Mouse (Mus musculus) intestine, embryonic 15.5 days (tissue): ENCODE results near the gene Pelp1. TPM values are rescaled to one million over a fixed set of nuclear protein-coding genes. Genes with fewer than 3 reads are reported as not detected.

Source experiments
- ATAC-seq: fragments of 200-750 bp; cut with Nextera tagmentation; 2 replicates; pipeline ENCODE4 v1.8.0; 2017; ENCODE audit warnings: moderate TSS enrichment, moderate library complexity
- H3K27ac ChIP-seq: fragments of 300-500 bp; sonication (generic); 2 replicates; pipeline ENCODE4 v1.5.1; 2015; ENCODE audit warnings: mild to moderate bottlenecking, inconsistent platforms
- H3K27me3 ChIP-seq: fragments of 300-500 bp; sonication (generic); replicated peaks from 2 replicates; pipeline ENCODE4 v1.6.1; 2015; ENCODE audit warnings: inconsistent platforms
- H3K36me3 ChIP-seq: fragments of 300-500 bp; sonication (generic); 2 replicates; pipeline ENCODE4 v1.6.1; 2015; ENCODE audit warnings: inconsistent platforms
- H3K4me1 ChIP-seq: fragments of 300-500 bp; sonication (generic); replicated peaks from 2 replicates; pipeline ENCODE4 v1.6.1; 2015; ENCODE audit warnings: inconsistent platforms
- H3K4me2 ChIP-seq: fragments of 300-500 bp; sonication (generic); replicated peaks from 2 replicates; pipeline ENCODE4 v1.6.1; 2015; ENCODE audit warnings: mild to moderate bottlenecking, inconsistent platforms
- H3K4me3 ChIP-seq: fragments of 300-500 bp; sonication (generic); replicated peaks from 2 replicates; pipeline ENCODE4 v1.5.1; 2015; ENCODE audit warnings: inconsistent platforms
- H3K9ac ChIP-seq: fragments of 300-500 bp; sonication (generic); 2 replicates; pipeline ENCODE4 v1.6.1; 2015; ENCODE audit warnings: inconsistent platforms
- H3K9me3 ChIP-seq: fragments of 300-500 bp; sonication (generic); 2 replicates; pipeline ENCODE4 v1.6.1; 2016; ENCODE audit warnings: inconsistent platforms
- WGBS: fragments of 180-500 bp; shearing (Covaris S2); methylation state at CpG from one replicate; pipeline ENCODE4 v1.1.7; 2015; 5-methylcytosine and 5-hydroxymethylcytosine counted together
- polyA plus RNA-seq: library from polyadenylated mRNA; unstranded; fragments of >200 nt; fragmentation: Nextera tagmentation; extraction: Ambion mirVana; gene quantifications from 2 replicates; pipeline ENCODE4 v1.2.1, GENCODE M21; 2015

Gene Pelp1
- polyA plus RNA-seq = 31.9 and 32.6 TPM in 2 replicates

GRCm38 (mm10) chr11:70409594-70410296, at the start of gene Pelp1:
TSS of gene Pelp1 (minus strand) at chr11:70410031.
- H3K9me3 ChIP-seq = no peaks in the 10 kb centered on the region
- H3K4me1 ChIP-seq = peaks cover 14% of the 10 kb centered on the region
- peak within 1 kb of the TSS; percentile 87 for H3K27ac ChIP-seq
- peaks cover 6% of the 10 kb centered on the region; the same call in 1 of the 2 replicates for H3K36me3 ChIP-seq
- peak within 1 kb of the TSS; percentile 98 for H3K4me3 ChIP-seq
- no peaks in the 10 kb centered on the region for H3K27me3 ChIP-seq
- H3K4me2 ChIP-seq = peak within 1 kb of the TSS; percentile 79
- H3K9ac ChIP-seq = peak within 1 kb of the TSS; percentile 100
- under 1% methylated on average over 59 of the region's 59 CpGs for WGBS
- ATAC-seq = peak; percentile 96

- H3K27ac ChIP-seq = no peak within 1 kb of the TSS
- WGBS = 13% methylated on average over 31 of the region's 32 CpGs
- peak within 1 kb of the TSS; percentile 52 for H3K4me3 ChIP-seq
- H3K4me1 ChIP-seq = peaks cover 14% of the 10 kb centered on the region
- no peaks in the 10 kb centered on the region for H3K36me3 ChIP-seq
- ATAC-seq = peak; percentile 15; the same call in 1 of the 2 replicates
- H3K4me2 ChIP-seq = peak within 1 kb of the TSS; percentile 95
- no peaks in the 10 kb centered on the region for H3K9me3 ChIP-seq
- peak within 1 kb of the TSS; percentile 56 for H3K9ac ChIP-seq
- peaks cover 8% of the 10 kb centered on the region; the same call in 1 of the 2 replicates for H3K27me3 ChIP-seq
These were observed 49.1 kb upstream of the Pelp1 start, which contains the start of gene Zmynd15 for GRCm38 (mm10) chr11:70458688-70459600. TSS of gene Zmynd15 (plus strand) at chr11:70459433.

DNA sequence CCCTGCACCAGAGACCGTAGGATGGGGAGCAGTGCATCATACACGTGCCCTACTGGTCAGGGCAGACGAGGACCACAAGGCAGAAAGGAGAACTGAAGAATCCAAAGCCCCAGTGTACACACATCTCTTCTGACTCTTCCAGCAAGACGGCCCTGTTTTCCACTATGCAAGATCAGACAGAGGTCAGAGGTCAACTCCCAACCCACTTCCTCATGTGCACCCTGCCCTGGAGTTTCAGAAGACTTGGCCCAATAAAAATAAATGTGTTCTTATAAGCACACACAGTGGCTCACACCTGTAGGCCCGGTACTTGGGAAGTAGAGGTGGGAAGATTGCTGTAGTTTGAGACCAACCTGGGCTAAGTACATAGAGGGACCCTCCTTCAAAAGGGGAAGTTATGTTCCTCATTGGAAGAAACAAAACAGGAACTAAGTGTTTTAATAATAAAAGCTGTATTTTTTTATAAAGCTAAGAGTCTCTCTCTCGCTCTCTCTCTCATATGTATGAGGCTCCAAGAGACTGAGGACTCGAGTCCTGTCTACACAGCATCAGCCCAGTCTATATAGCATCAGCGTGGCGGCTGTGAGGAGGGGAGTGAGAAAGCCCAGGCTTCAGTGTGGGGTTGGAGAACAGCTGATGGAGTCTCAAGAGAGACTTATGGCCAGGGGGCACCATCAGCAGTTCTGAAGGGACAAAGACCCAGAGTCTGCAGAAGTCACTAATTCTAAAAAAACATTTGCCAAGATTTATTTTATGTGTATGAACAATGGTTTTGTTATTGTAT, 43.6 kb upstream of the Pelp1 start:
- Histone ChIP-seq H3K27ac (no peak overlapping the region), H3K4me3 (no peak overlapping the region), H3K9ac (no peak overlapping the region), H3K27me3 (no peaks in the 10 kb centered on the region), H3K4me2 (peak overlapping the region; percentile 79), H3K9me3 (no peaks in the 10 kb centered on the region), H3K36me3 (no peaks in the 10 kb centered on the region), H3K4me1 (peaks cover 10% of the 10 kb centered on the region)
- ATAC-seq = no peak
- WGBS = 83% methylated on average over 9 of the region's 9 CpGs

DNA sequence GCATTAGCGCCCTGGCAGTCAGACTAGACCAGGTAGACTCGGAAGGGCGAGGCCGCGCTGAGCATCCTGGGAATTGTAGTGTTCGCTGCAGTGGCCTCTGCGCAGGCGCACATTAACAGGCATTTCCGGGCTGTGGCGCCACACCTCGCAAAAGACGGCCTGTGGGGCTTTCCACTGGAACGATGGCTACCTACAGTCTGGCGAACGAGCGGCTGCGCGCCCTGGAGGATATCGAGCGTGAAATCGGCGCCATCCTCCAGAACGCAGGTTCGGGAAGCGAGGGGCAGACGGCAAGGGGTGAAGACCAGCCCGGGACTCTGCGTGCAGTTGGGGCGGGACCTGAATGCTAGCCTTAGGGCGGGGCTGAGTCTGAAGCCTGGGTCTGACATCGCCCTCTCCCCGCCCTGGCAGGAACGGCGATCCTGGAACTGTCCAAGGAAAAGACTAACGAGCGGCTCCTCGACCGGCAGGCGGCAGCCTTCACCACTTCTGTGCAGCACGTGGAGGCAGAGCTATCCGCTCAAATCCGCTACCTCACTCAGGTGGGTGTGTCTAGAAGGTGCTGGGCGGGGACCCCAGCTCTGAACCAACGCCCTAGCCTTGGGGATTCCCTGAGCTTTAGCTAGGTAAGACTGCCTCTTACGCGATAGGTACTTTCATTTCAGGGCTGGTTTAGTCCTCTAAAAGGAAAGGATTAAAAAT, 42.1 kb upstream of the Pelp1 start, which contains the start of gene Med11:
Gene Med11, plus strand, starts transcription at position 123 of the 702 bp plus-strand sequence.
- peak within 1 kb of the TSS; percentile 73 for H3K4me3 ChIP-seq
- under 1% methylated on average over 46 of the region's 46 CpGs for WGBS
- peaks cover 9% of the 10 kb centered on the region for H3K4me1 ChIP-seq
- H3K9ac ChIP-seq = peak within 1 kb of the TSS; percentile 75
- no peaks in the 10 kb centered on the region for H3K27me3 ChIP-seq
- H3K9me3 ChIP-seq = no peaks in the 10 kb centered on the region
- peak; percentile 99 for ATAC-seq
- peak within 1 kb of the TSS; percentile 79 for H3K4me2 ChIP-seq
- no peaks in the 10 kb centered on the region for H3K36me3 ChIP-seq
- peak within 1 kb of the TSS; percentile 99 for H3K27ac ChIP-seq

- H3K27ac ChIP-seq = no peak overlapping the region
- no peaks in the 10 kb centered on the region for H3K9me3 ChIP-seq
- no peak overlapping the region for H3K9ac ChIP-seq
- ATAC-seq = no peak
- peak overlapping the region; percentile 79; the same call in 1 of the 2 replicates for H3K4me2 ChIP-seq
- no peaks in the 10 kb centered on the region for H3K27me3 ChIP-seq
- H3K4me3 ChIP-seq = no peak overlapping the region
- peaks cover 9% of the 10 kb centered on the region for H3K4me1 ChIP-seq
- no peaks in the 10 kb centered on the region for H3K36me3 ChIP-seq
- WGBS = 86% methylated on average over 2 of the region's 2 CpGs
These were observed 41.1 kb upstream of the Pelp1 start for GRCm38 (mm10) chr11:70450926-70451325.

- no peaks in the 10 kb centered on the region for H3K9me3 ChIP-seq
- no peak overlapping the region for H3K9ac ChIP-seq
- no peaks in the 10 kb centered on the region for H3K36me3 ChIP-seq
- H3K27ac ChIP-seq = no peak overlapping the region
- ATAC-seq = no peak
- no peaks in the 10 kb centered on the region for H3K27me3 ChIP-seq
- no peaks in the 10 kb centered on the region; the same call in 1 of the 2 replicates for H3K4me1 ChIP-seq
- H3K4me3 ChIP-seq = no peak overlapping the region
- H3K4me2 ChIP-seq = no peak overlapping the region
- 81% methylated on average over 1 of the region's 1 CpGs for whole genome bisulfite sequencing
These were observed 37.5 kb upstream of the Pelp1 start for GRCm38 (mm10) chr11:70447373-70447772.

DNA sequence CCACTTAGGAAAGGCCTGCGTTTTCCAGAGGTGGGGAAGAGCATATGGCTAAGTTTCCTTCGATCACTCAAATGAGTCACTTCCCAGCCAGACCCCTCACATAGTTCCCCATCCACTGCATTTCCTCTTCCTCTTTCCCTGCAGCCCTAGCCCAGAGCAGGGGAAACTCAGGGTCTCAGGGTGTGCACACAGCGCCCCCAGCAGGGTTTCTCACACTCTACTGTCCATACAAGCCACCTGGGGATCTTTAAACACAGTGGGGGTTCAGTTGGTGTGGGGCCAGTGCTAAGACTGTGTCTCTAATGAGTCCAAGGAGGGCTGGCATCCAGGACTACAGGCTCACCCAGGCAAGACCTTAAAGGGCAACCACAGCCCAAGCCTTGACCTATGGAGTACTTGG, 36.9 kb upstream of the Pelp1 start:
- H3K4me1 ChIP-seq = no peaks in the 10 kb centered on the region
- no peak for ATAC-seq
- no peaks in the 10 kb centered on the region for H3K27me3 ChIP-seq
- no peaks in the 10 kb centered on the region for H3K9me3 ChIP-seq
- H3K4me3 ChIP-seq = no peak overlapping the region
- no peak overlapping the region for H3K9ac ChIP-seq
- H3K36me3 ChIP-seq = no peaks in the 10 kb centered on the region
- WGBS = 53% methylated on average over 3 of the region's 3 CpGs
- H3K27ac ChIP-seq = no peak overlapping the region
- H3K4me2 ChIP-seq = no peak overlapping the region

DNA sequence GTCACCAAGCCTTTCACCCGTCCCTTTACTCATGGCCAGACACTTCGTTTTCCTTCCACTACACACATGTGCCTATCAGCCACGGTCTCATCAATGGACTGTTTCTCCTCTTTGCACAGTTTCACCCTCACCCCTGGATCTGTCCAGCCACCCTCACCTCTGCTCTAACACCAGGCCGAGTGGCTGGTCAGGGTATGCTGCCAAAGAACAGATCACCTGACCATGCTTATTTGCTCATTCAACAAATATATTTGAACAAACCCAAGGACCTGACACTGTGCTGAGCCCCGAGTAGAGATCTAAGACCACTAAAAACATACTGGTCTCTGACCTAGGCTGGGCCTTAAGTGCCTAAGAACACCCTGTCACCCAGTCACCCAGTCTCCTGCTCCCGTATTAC, 34.8 kb upstream of the Pelp1 start:
- WGBS = 61% methylated on average over 6 of the region's 6 CpGs

GRCm38 (mm10) chr11:70443964-70444363, 34.1 kb upstream of the Pelp1 start:
- Histone ChIP-seq H3K27me3 (no peaks in the 10 kb centered on the region), H3K36me3 (peaks cover 6% of the 10 kb centered on the region; the same call in 1 of the 2 replicates), H3K4me3 (no peak overlapping the region), H3K4me2 (no peak overlapping the region), H3K27ac (no peak overlapping the region), H3K4me1 (no peaks in the 10 kb centered on the region), H3K9me3 (no peaks in the 10 kb centered on the region), H3K9ac (no peak overlapping the region)
- 67% methylated on average over 3 of the region's 3 CpGs for WGBS
- no peak for ATAC-seq

More for the DNA sequence above, 34.8 kb upstream of the Pelp1 start:
- H3K4me3 ChIP-seq = no peak overlapping the region
- H3K36me3 ChIP-seq = 0 out of 2 replicates have a peak, but pooled peaks cover 3% of the 10 kb centered on the region
- H3K9me3 ChIP-seq = no peaks in the 10 kb centered on the region
- H3K4me2 ChIP-seq = no peak overlapping the region
- no peak overlapping the region for H3K27ac ChIP-seq
- ATAC-seq = peak; percentile 25; the same call in 1 of the 2 replicates
- H3K27me3 ChIP-seq = no peaks in the 10 kb centered on the region
- H3K9ac ChIP-seq = no peak overlapping the region
- no peaks in the 10 kb centered on the region for H3K4me1 ChIP-seq

DNA sequence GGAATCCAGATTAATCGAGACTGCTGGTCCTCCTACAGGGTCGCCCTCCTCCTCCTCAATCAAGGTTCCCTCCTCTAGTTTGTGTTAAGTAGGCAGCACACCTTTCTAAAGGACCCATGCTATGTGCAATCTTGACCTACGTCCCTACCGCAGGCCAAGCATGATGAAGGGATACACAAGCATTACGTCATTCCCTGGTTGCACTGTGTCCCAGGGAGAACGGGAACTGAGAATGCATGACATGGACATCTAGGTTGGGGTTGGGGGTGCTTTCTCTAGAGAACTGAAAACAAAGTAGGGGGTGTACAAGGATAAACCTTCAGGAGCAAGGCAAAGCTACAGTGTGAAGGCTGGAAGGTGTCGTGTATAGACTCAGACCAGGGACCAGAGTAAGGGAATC, 32.1 kb upstream of the Pelp1 start:
- no peak for ATAC-seq
- H3K4me1 ChIP-seq = no peaks in the 10 kb centered on the region
- H3K9ac ChIP-seq = no peak overlapping the region
- no peak overlapping the region for H3K27ac ChIP-seq
- no peaks in the 10 kb centered on the region for H3K27me3 ChIP-seq
- no peaks in the 10 kb centered on the region for H3K9me3 ChIP-seq
- H3K36me3 ChIP-seq = peaks cover 8% of the 10 kb centered on the region; the same call in 1 of the 2 replicates
- H3K4me3 ChIP-seq = no peak overlapping the region
- H3K4me2 ChIP-seq = no peak overlapping the region
- 88% methylated on average over 7 of the region's 7 CpGs for WGBS

DNA sequence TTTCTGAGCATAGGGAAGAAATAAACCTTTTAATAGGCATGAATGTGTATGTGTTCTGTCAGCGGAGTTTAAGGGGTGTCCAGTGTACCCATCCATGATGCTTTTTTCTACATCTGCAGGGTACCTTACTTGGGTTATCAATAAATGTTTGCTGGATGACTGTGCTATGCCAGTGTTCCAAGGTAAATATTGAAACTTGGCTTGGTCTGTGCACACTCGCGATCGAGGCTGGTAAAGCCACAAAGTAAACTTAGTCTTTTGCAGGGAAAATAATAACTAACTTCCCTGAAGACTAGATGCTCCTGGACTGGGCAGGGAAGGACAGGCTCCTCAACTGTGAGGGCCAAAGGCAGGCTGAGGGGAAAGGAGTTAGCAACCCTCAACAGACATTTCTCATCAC, 30.8 kb upstream of the Pelp1 start:
- Histone ChIP-seq H3K27ac (no peak overlapping the region), H3K36me3 (peaks cover 8% of the 10 kb centered on the region; the same call in 1 of the 2 replicates), H3K4me3 (no peak overlapping the region), H3K4me1 (no peaks in the 10 kb centered on the region), H3K9ac (no peak overlapping the region), H3K4me2 (no peak overlapping the region), H3K9me3 (no peaks in the 10 kb centered on the region), H3K27me3 (no peaks in the 10 kb centered on the region)
- ATAC-seq = no peak
- 75% methylated on average over 4 of the region's 4 CpGs for WGBS
